Mouse (Mus musculus) midbrain, postnatal 0 days (tissue): ENCODE results near the gene Cdc27. TPM values are rescaled to one million over a fixed set of nuclear protein-coding genes. Genes with fewer than 3 reads are reported as not detected.

ENCODE experiments used
- ATAC-seq: fragments of 200-750 bp; cut with Nextera tagmentation; 2 replicates; pipeline ENCODE4 v1.8.0; 2017; ENCODE audit warnings: moderate number of reproducible peaks, mild to moderate bottlenecking, moderate TSS enrichment, moderate library complexity; ENCODE audit not compliant: low FRiP score
- DNase-seq: peaks from one replicate; pipeline ENCODE4 v3.0.0-alpha.2; 2015; ENCODE audit warnings: low spot score
- H3K27ac ChIP-seq: fragments of 300-500 bp; sonication (generic); 2 replicates; pipeline ENCODE4 v1.5.1; 2014; ENCODE audit warnings: low read depth, mild to moderate bottlenecking, low read length, mixed read lengths
- H3K27me3 ChIP-seq: fragments of 300-500 bp; sonication (generic); 2 replicates; pipeline ENCODE4 v1.6.1; 2014; ENCODE audit warnings: low read length, control low read depth, mixed read lengths; ENCODE audit not compliant: insufficient read depth
- H3K36me3 ChIP-seq: fragments of 300-500 bp; sonication (generic); 2 replicates; pipeline ENCODE4 v1.6.1; 2014; ENCODE audit warnings: low read length, control low read depth, mixed read lengths; ENCODE audit not compliant: insufficient read depth
- H3K4me1 ChIP-seq: fragments of 300-500 bp; sonication (generic); 2 replicates; pipeline ENCODE4 v1.6.1; 2014; ENCODE audit warnings: mild to moderate bottlenecking, control low read depth, antibody characterized with exemption, low read length, mixed read lengths; ENCODE audit not compliant: insufficient read depth
- H3K4me2 ChIP-seq: fragments of 300-500 bp; sonication (generic); 2 replicates; pipeline ENCODE4 v1.6.1; 2014; ENCODE audit warnings: low read depth, mild to moderate bottlenecking, low read length, mixed read lengths; ENCODE audit not compliant: poor library complexity, severe bottlenecking
- H3K4me3 ChIP-seq: fragments of 300-500 bp; sonication (generic); 2 replicates; pipeline ENCODE4 v1.5.1; 2014; ENCODE audit warnings: low read depth, mild to moderate bottlenecking, low read length, moderate library complexity
- H3K9ac ChIP-seq: fragments of 300-500 bp; sonication (generic); replicated peaks from 2 replicates; pipeline ENCODE4 v1.6.1; 2014; ENCODE audit warnings: mild to moderate bottlenecking, low read length, moderate library complexity, mixed read lengths; ENCODE audit not compliant: poor library complexity, severe bottlenecking
- H3K9me3 ChIP-seq: fragments of 300-500 bp; sonication (generic); 2 replicates; pipeline ENCODE4 v1.6.1; 2016; ENCODE audit warnings: low read length, control low read depth
- CTCF ChIP-seq: IDR thresholded peaks from 2 replicates; pipeline ENCODE4 v1.5.1; 2016; ENCODE audit warnings: antibody characterized with exemption, mild to moderate bottlenecking
- WGBS: fragments of 180-500 bp; shearing (Covaris S2); extraction: QIAGEN DNeasy Blood & Tissue Kit; methylation state at CpG from one replicate; pipeline ENCODE4 v1.1.7; 2014; 5-methylcytosine and 5-hydroxymethylcytosine counted together
- polyA plus RNA-seq: library from polyadenylated mRNA; unstranded; fragments of >200 nt; fragmentation: Nextera tagmentation; extraction: Ambion mirVana; gene quantifications from 2 replicates; pipeline ENCODE4 v1.2.1, GENCODE M21; 2015
- total RNA-seq: library from RNA; depleted of rRNA; stranded (reverse); fragments of >200 nt; gene quantifications from 2 replicates; pipeline ENCODE4 v1.2.3, GENCODE M21; 2014

Cdc27 gene
- total and polyA plus RNA-seq, 2 experiments from 2014 or later = 33.5 to 34.1 TPM

- Histone ChIP-seq H3K27ac (no peak overlapping the region), H3K4me2 (no peak overlapping the region), H3K4me1 (no peaks in the 10 kb centered on the region), H3K27me3 (no peaks in the 10 kb centered on the region), H3K9ac (no peak overlapping the region), H3K36me3 (peaks cover 44% of the 10 kb centered on the region), H3K9me3 (no peaks in the 10 kb centered on the region), H3K4me3 (no peak overlapping the region)
- ATAC-seq (no peak), DNase-seq (no peak)
- TF ChIP-seq CTCF = no peak
- 91% methylated on average over 4 of the region's 4 CpGs for WGBS
Observed at GRCm38 (mm10) chr11:104508455-104508854, 42.0 kb downstream of the Cdc27 start.

- Histone ChIP-seq H3K4me1 (no peaks in the 10 kb centered on the region), H3K36me3 (no peaks in the 10 kb centered on the region), H3K9me3 (no peaks in the 10 kb centered on the region), H3K27ac (no peak overlapping the region), H3K4me3 (no peak overlapping the region), H3K9ac (no peak overlapping the region), H3K4me2 (no peak overlapping the region), H3K27me3 (no peaks in the 10 kb centered on the region)
- no peak for DNase-seq
- 87% methylated on average over 3 of the region's 3 CpGs for WGBS
- no peak for ATAC-seq
- TF ChIP-seq CTCF = no peak
Observed at GRCm38 (mm10) chr11:104488292-104488691, 62.1 kb downstream of the Cdc27 start.

GRCm38 (mm10) chr11:104481971-104482370 is 68.4 kb downstream of the Cdc27 start:
- Histone ChIP-seq H3K4me3 (no peak overlapping the region), H3K9ac (no peak overlapping the region), H3K4me2 (no peak overlapping the region), H3K4me1 (no peaks in the 10 kb centered on the region), H3K27me3 (no peaks in the 10 kb centered on the region), H3K9me3 (no peaks in the 10 kb centered on the region), H3K36me3 (no peaks in the 10 kb centered on the region), H3K27ac (no peak overlapping the region)
- no peak for TF ChIP-seq CTCF
- no peak for DNase-seq
- ATAC-seq = no peak
- 93% methylated on average over 8 of the region's 8 CpGs for WGBS

GRCm38 (mm10) chr11:104479505-104479904 is 70.9 kb downstream of the Cdc27 start:
- DNase-seq = no peak

GRCm38 (mm10) chr11:104469371-104469835 is 81.0 kb downstream of the Cdc27 start:
- 2% methylated on average over 14 of the region's 19 CpGs for WGBS
- Histone ChIP-seq H3K4me2 (peak overlapping the region; percentile 86), H3K27ac (peak overlapping the region; percentile 74), H3K4me1 (peaks cover 4% of the 10 kb centered on the region), H3K36me3 (no peaks in the 10 kb centered on the region), H3K27me3 (no peaks in the 10 kb centered on the region), H3K9me3 (no peaks in the 10 kb centered on the region), H3K9ac (peak overlapping the region; percentile 96), H3K4me3 (peak overlapping the region; percentile 97)
- ATAC-seq = peak; percentile 100
- no peak for TF ChIP-seq CTCF
- DNase-seq = peak; percentile 95

More at GRCm38 (mm10) chr11:104479505-104479904, 70.9 kb downstream of the Cdc27 start:
- no peak for TF ChIP-seq CTCF
- Histone ChIP-seq H3K9ac (no peak overlapping the region), H3K4me1 (no peaks in the 10 kb centered on the region), H3K27ac (no peak overlapping the region), H3K36me3 (no peaks in the 10 kb centered on the region), H3K9me3 (no peaks in the 10 kb centered on the region), H3K4me2 (no peak overlapping the region), H3K4me3 (no peak overlapping the region), H3K27me3 (no peaks in the 10 kb centered on the region)
- no peak for ATAC-seq
- WGBS = 68% methylated on average over 4 of the region's 4 CpGs

GRCm38 (mm10) chr11:104468751-104469268 is 81.6 kb downstream of the Cdc27 start, which contains the start of gene Kansl1:
Gene Kansl1, minus strand, starts transcription at chr11:104468861.
- H3K9ac ChIP-seq = peak within 1 kb of the TSS; percentile 96
- H3K4me2 ChIP-seq = peak within 1 kb of the TSS; percentile 86
- ATAC-seq = peak; percentile 77
- peak within 1 kb of the TSS; percentile 74 for H3K27ac ChIP-seq
- no peaks in the 10 kb centered on the region for H3K9me3 ChIP-seq
- peak; percentile 12 for DNase-seq
- H3K27me3 ChIP-seq = no peaks in the 10 kb centered on the region
- H3K4me3 ChIP-seq = peak within 1 kb of the TSS; percentile 97
- peaks cover 4% of the 10 kb centered on the region for H3K4me1 ChIP-seq
- no peaks in the 10 kb centered on the region for H3K36me3 ChIP-seq
- no peak for TF ChIP-seq CTCF
- WGBS = 0% methylated on average over 51 of the region's 69 CpGs
